Mouse (Mus musculus): Measurements from ENCODE around the gene Pdia6. TPM values are rescaled to one million over a fixed set of nuclear protein-coding genes. Genes with fewer than 3 reads are reported as not detected.

Pdia6 gene
- polyA plus RNA-seq, 1 experiment from 2014 or later, result 280 TPM

DNA sequence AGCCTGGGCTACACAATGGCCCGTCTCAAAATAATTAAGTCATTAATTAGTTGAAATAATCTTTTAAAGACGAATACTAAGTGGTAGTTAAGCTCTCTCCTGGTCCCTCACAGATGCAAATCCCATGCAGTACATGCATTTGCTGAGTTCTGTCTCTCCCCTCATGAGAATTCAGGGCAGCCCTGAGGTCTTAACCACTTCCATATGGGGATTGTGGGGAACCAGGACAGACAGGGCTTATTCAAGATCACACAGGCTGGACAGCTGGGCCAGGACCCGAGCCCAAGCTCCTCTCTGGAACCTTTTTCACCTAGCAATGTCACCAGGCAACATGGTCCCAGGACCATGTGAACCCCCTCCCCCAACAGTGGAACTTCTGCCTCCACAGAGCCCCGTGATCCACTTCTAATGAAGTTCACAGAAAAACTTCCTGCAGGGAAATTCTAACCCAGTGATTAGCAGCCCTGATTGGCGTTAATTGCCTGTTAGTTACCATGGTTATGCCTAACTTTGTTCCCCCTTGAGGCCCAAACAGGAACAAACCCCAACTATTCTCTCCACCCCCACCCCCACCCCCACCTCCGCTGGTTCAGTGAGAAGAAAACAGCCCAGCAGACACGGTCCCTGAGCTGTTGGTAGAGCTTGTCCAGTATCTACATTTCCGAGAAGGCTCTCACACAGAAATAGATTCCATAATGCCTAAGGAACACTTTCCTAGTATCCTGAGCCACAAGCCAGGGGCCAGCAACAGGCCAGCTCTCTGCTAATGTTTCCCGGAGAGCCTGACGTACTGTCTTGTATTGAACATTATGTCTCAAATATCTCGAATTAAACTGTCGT, 27.5 kb upstream of the Pdia6 start:
- H3K4me2 ChIP-seq, result no peak overlapping the region
- H3K4me1 ChIP-seq, result peaks cover 3% of the 10 kb centered on the region; the same call in 1 of the 2 replicates
- no peaks in the 10 kb centered on the region for H3K27me3 ChIP-seq (replicated peaks)
- no peak overlapping the region for H3K4me3 ChIP-seq (replicated peaks)
- H3K27ac ChIP-seq (replicated peaks), result no peak overlapping the region
- no peaks in the 10 kb centered on the region for H3K9me3 ChIP-seq (replicated peaks)
- WGBS, result 53% methylated on average over 12 of the region's 12 CpGs
- no peak overlapping the region for H3K9ac ChIP-seq (replicated peaks)
- no peaks in the 10 kb centered on the region for H3K36me3 ChIP-seq
- ATAC-seq (ENCODE audit: low FRiP score), result peak; percentile 46; the same call in 1 of the 2 replicates

GRCm38 (mm10) chr12:17239428-17239688, 27.0 kb upstream of the Pdia6 start:
- no peak for ATAC-seq (ENCODE audit: low FRiP score)
- no peak overlapping the region for H3K27ac ChIP-seq (replicated peaks)

DNA sequence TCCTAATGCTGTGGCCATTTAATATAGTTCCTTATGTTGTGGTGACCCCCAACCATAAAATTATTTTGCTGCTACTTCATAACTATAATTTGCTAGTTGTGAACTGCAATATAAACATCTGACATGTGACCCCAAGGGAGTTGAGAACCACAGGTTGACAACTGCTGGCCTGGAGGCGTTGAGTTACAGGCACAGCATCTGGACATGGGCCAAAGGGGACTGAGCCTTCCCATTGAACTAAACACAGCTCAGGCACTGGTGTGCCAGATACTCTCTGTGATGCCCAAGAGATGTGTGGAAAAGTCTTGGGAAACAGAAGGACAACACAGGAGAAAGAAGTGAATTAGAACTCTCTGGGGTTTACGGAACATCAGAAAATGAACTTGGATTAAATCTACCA, 25.3 kb upstream of the Pdia6 start:
- no peak overlapping the region for H3K4me2 ChIP-seq
- peaks cover under 1% of the 10 kb centered on the region; the same call in 1 of the 2 replicates for H3K4me1 ChIP-seq
- H3K27ac ChIP-seq (replicated peaks), result no peak overlapping the region
- H3K36me3 ChIP-seq, result no peaks in the 10 kb centered on the region
- whole genome bisulfite sequencing, result 79% methylated on average over 2 of the region's 2 CpGs
- no peak for ATAC-seq (ENCODE audit: low FRiP score)
- no peak overlapping the region for H3K4me3 ChIP-seq (replicated peaks)
- H3K27me3 ChIP-seq (replicated peaks), result no peaks in the 10 kb centered on the region
- no peak overlapping the region for H3K9ac ChIP-seq (replicated peaks)
- H3K9me3 ChIP-seq (replicated peaks), result no peaks in the 10 kb centered on the region

More at GRCm38 (mm10) chr12:17239428-17239688, 27.0 kb upstream of the Pdia6 start:
- H3K9me3 ChIP-seq (replicated peaks), result no peaks in the 10 kb centered on the region
- H3K4me2 ChIP-seq, result no peak overlapping the region
- H3K36me3 ChIP-seq, result no peaks in the 10 kb centered on the region
- H3K4me3 ChIP-seq (replicated peaks), result no peak overlapping the region
- peaks cover 3% of the 10 kb centered on the region; the same call in 1 of the 2 replicates for H3K4me1 ChIP-seq
- H3K9ac ChIP-seq (replicated peaks), result no peak overlapping the region
- H3K27me3 ChIP-seq (replicated peaks), result no peaks in the 10 kb centered on the region

- no peaks in the 10 kb centered on the region for H3K4me1 ChIP-seq
- H3K9ac ChIP-seq (replicated peaks), result no peak overlapping the region
- H3K27ac ChIP-seq (replicated peaks), result no peak overlapping the region
- 94% methylated on average over 9 of the region's 9 CpGs for WGBS
- H3K27me3 ChIP-seq (replicated peaks), result no peaks in the 10 kb centered on the region
- no peaks in the 10 kb centered on the region for H3K36me3 ChIP-seq
- no peak overlapping the region for H3K4me3 ChIP-seq (replicated peaks)
- H3K9me3 ChIP-seq (replicated peaks), result no peaks in the 10 kb centered on the region
- no peak for ATAC-seq (ENCODE audit: low FRiP score)
- no peak overlapping the region for H3K4me2 ChIP-seq
These were observed 24.7 kb upstream of the Pdia6 start for GRCm38 (mm10) chr12:17241614-17242013.

DNA sequence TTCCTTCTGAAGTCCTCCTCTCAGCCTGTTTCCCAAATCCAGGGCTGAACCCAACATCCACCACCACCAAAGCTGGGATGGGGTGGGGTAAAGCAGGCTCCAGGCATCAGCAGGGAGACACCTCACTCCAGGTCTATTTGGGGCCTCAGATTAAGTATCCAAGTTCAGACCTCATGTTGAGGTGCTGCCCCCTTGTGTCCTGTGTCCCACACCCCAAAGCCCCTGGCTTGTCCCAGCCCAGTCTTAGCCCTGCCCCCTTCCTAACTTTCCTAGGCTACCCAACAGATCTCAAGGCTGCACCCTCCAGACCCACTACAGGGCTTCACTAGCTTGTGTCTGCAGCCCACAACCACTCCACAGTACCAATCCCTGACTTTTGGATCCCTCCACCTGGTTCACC, 24.3 kb upstream of the Pdia6 start:
- no peak for ATAC-seq (ENCODE audit: low FRiP score)
- Histone ChIP-seq H3K27ac (replicated peaks) (no peak overlapping the region), H3K36me3 (no peaks in the 10 kb centered on the region), H3K4me2 (no peak overlapping the region), H3K27me3 (replicated peaks) (no peaks in the 10 kb centered on the region), H3K4me3 (replicated peaks) (no peak overlapping the region), H3K9ac (replicated peaks) (no peak overlapping the region), H3K4me1 (no peaks in the 10 kb centered on the region), H3K9me3 (replicated peaks) (no peaks in the 10 kb centered on the region)

DNA sequence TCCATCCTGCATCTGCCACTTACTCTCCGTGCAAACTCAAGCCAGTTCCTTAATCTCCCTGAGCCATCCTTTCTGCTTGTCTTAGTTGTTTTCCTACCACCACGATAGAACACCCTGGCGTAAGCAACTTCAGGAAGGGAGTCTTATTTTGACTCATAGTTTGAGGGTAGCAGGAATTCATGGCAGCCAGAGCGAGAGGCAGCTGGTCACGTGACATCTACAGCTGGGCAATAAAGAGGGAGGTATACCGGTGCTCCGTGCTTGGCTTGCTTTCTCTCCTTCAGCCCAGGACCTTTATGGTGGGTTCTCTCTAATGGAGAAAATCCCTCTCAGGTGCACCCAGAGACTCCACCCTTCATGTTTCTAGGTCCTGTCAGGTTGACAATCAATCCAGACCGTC, 15.4 kb upstream of the Pdia6 start:
- Histone ChIP-seq H3K4me1 (peaks cover 11% of the 10 kb centered on the region), H3K4me3 (replicated peaks) (no peak overlapping the region), H3K9ac (replicated peaks) (no peak overlapping the region), H3K4me2 (no peak overlapping the region), H3K9me3 (replicated peaks) (no peaks in the 10 kb centered on the region), H3K27me3 (replicated peaks) (peaks cover 8% of the 10 kb centered on the region; the same call in 1 of the 2 replicates), H3K27ac (replicated peaks) (no peak overlapping the region), H3K36me3 (no peaks in the 10 kb centered on the region)
- WGBS, result 69% methylated on average over 8 of the region's 8 CpGs
- ATAC-seq (ENCODE audit: low FRiP score), result no peak

DNA sequence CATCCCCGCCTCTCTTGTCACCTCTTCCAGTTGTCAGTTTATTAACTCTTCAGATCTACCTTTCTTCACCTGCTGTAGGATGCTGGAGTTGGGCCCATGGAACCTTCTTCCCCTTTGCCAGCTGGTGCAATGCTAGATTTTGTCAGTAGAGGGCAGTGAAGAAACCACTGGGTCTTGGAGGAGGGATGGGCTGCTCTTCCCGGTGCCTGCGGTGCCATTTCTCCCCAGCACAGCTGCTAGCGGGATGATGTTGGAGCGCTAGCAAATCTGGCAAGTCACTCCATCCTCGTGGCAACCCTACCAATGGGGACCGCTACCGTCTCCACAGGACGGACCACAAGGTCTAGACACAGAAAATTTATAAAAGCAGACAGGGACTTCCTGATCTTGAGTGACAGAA, 13.3 kb upstream of the Pdia6 start:
- Histone ChIP-seq H3K9me3 (replicated peaks) (no peaks in the 10 kb centered on the region), H3K9ac (replicated peaks) (no peak overlapping the region), H3K27me3 (replicated peaks) (peaks cover 8% of the 10 kb centered on the region; the same call in 1 of the 2 replicates), H3K4me1 (peaks cover 11% of the 10 kb centered on the region), H3K27ac (replicated peaks) (no peak overlapping the region), H3K36me3 (no peaks in the 10 kb centered on the region), H3K4me3 (replicated peaks) (peak overlapping the region; percentile 26), H3K4me2 (peak overlapping the region; percentile 56)
- 9% methylated on average over 9 of the region's 9 CpGs for WGBS
- ATAC-seq (ENCODE audit: low FRiP score), result peak; percentile 76

DNA sequence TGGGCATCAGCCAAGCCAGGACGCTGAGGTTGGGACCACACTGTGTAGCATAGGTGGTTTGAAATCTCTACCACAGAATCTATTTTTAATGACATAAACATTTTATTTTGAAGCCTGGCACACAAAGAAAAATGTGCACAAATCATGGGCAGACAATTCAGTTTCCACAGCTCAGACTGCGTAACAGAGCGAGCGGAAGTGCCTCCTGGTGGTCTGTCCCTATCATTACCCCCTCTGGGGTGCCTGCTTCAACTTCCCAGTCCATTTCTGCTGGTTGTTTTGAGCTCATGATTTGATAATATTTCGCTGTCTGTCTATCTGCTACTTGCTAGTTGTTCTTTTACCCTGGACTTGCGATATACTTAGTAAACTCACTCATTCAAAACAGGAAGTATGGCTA, 10.7 kb upstream of the Pdia6 start:
- Histone ChIP-seq H3K36me3 (no peaks in the 10 kb centered on the region), H3K4me1 (peaks cover 11% of the 10 kb centered on the region), H3K27ac (replicated peaks) (no peak overlapping the region), H3K4me2 (no peak overlapping the region), H3K27me3 (replicated peaks) (peaks cover 8% of the 10 kb centered on the region; the same call in 1 of the 2 replicates), H3K9ac (replicated peaks) (no peak overlapping the region), H3K4me3 (replicated peaks) (no peak overlapping the region), H3K9me3 (replicated peaks) (no peaks in the 10 kb centered on the region)
- no peak for ATAC-seq (ENCODE audit: low FRiP score)
- 80% methylated on average over 6 of the region's 6 CpGs for WGBS

GRCm38 (mm10) chr12:17256905-17257304, 9.4 kb upstream of the Pdia6 start:
- peaks cover 11% of the 10 kb centered on the region for H3K4me1 ChIP-seq
- H3K4me3 ChIP-seq (replicated peaks), result no peak overlapping the region
- H3K27ac ChIP-seq (replicated peaks), result no peak overlapping the region
- no peak overlapping the region for H3K9ac ChIP-seq (replicated peaks)
- H3K4me2 ChIP-seq, result no peak overlapping the region
- H3K9me3 ChIP-seq (replicated peaks), result no peaks in the 10 kb centered on the region
- peaks cover 8% of the 10 kb centered on the region; the same call in 1 of the 2 replicates for H3K27me3 ChIP-seq (replicated peaks)
- ATAC-seq (ENCODE audit: low FRiP score), result peak; percentile 43; the same call in 1 of the 2 replicates
- no peaks in the 10 kb centered on the region for H3K36me3 ChIP-seq
- WGBS, result 3% methylated on average over 9 of the region's 10 CpGs

- no peak overlapping the region for H3K27ac ChIP-seq (replicated peaks)
- ATAC-seq (ENCODE audit: low FRiP score), result no peak
- WGBS, result 92% methylated on average over 7 of the region's 7 CpGs
- no peak overlapping the region for H3K9ac ChIP-seq (replicated peaks)
- H3K9me3 ChIP-seq (replicated peaks), result no peaks in the 10 kb centered on the region
- no peak overlapping the region for H3K4me3 ChIP-seq (replicated peaks)
- peaks cover 8% of the 10 kb centered on the region; the same call in 1 of the 2 replicates for H3K27me3 ChIP-seq (replicated peaks)
- no peak overlapping the region for H3K4me2 ChIP-seq
- peaks cover 7% of the 10 kb centered on the region for H3K4me1 ChIP-seq
- no peaks in the 10 kb centered on the region for H3K36me3 ChIP-seq
These were observed 7.9 kb upstream of the Pdia6 start for GRCm38 (mm10) chr12:17258431-17258830.

DNA sequence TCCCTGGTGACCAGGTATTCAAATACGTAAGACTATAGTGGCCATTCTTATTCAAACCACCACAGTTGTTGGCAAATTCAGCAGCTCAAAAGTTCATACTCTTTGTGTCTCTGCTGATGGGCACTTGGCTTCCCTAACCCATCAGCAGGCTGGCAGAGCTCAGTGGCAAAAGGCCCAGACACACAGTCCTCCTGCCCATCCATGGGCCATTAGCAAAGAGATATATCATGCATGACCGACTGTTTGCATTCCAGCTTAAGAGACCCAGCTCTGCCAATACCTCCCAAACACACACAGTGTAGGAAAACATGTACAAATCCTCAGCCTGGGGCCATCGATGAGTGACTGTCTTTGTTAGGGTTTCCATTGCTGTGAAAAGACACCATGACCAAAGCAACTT, 5.3 kb upstream of the Pdia6 start:
- WGBS, result 94% methylated on average over 3 of the region's 3 CpGs
- no peak overlapping the region for H3K4me3 ChIP-seq (replicated peaks)
- no peaks in the 10 kb centered on the region for H3K27me3 ChIP-seq (replicated peaks)
- H3K9me3 ChIP-seq (replicated peaks), result no peaks in the 10 kb centered on the region
- H3K36me3 ChIP-seq, result no peaks in the 10 kb centered on the region
- no peak for ATAC-seq (ENCODE audit: low FRiP score)
- H3K27ac ChIP-seq (replicated peaks), result no peak overlapping the region
- H3K4me1 ChIP-seq, result 0 out of 2 replicates have a peak, but pooled peaks cover 4% of the 10 kb centered on the region
- H3K9ac ChIP-seq (replicated peaks), result no peak overlapping the region
- no peak overlapping the region for H3K4me2 ChIP-seq

DNA sequence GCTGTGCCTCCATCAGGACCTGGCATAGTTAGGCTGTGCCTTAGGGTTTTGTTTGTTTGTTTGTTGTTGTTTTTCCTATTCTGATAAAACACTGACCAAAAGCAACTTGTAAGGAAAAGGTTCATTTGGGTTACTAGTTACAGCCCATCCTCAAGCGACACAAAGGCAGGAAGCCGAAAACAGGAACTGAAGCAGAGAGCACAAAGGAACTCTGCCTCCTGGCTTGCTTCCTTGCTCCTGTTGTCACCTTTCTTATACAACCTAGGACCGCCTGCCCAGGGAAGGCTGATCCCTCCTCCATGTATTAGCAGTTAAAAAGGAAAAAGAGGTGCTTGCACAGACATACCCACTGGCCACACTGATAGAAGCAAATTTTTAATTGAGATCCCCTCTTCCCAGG, 2.5 kb upstream of the Pdia6 start:
- H3K4me2 ChIP-seq, result no peak overlapping the region
- no peaks in the 10 kb centered on the region for H3K27me3 ChIP-seq (replicated peaks)
- peaks cover 2% of the 10 kb centered on the region; the same call in 1 of the 2 replicates for H3K36me3 ChIP-seq
- 89% methylated on average over 3 of the region's 3 CpGs for WGBS
- ATAC-seq (ENCODE audit: low FRiP score), result no peak
- H3K9me3 ChIP-seq (replicated peaks), result no peaks in the 10 kb centered on the region
- H3K9ac ChIP-seq (replicated peaks), result no peak overlapping the region
- no peak overlapping the region for H3K27ac ChIP-seq (replicated peaks)
- H3K4me3 ChIP-seq (replicated peaks), result no peak overlapping the region
- H3K4me1 ChIP-seq, result peaks cover 23% of the 10 kb centered on the region
